8 mouse cellular contexts compared by ENCODE assay signal in genomic region chr16:23984183-23984582, GRCm38 (mm10). TPM values are rescaled to one million over a fixed set of nuclear protein-coding genes. Genes with fewer than 3 reads are reported as not detected.
DNase-seq lines count a peak whose midpoint lies in the region; ATAC-seq and TF ChIP-seq lines count a peak whose summit lies in the region.

No protein-coding gene starts in this region.

- peak overlapping the region; percentile 96 for H3K4me2 ChIP-seq in embryonic facial prominence, embryonic 15.5 days (replicated peaks)
- H3K4me2 ChIP-seq in limb, embryonic 13.5 days (replicated peaks): peak overlapping the region; percentile 95
- H3K4me2 ChIP-seq in midbrain, embryonic 14.5 days (ENCODE audit: low read length): peak overlapping the region; percentile 80

- H3K36me3 ChIP-seq in embryonic facial prominence, embryonic 15.5 days: no peaks in the 10 kb centered on the region
- H3K36me3 ChIP-seq in heart, embryonic 10.5 days: no peaks in the 10 kb centered on the region
- H3K36me3 ChIP-seq in limb, embryonic 13.5 days: no peaks in the 10 kb centered on the region
- no peaks in the 10 kb centered on the region for H3K36me3 ChIP-seq in midbrain, embryonic 14.5 days (ENCODE audit: control insufficient read depth, insufficient read depth, low read length)
- no peaks in the 10 kb centered on the region for H3K36me3 ChIP-seq in small intestine, adult 2 months (ENCODE audit: control insufficient read depth, insufficient read depth, low read length)

- peaks cover 10% of the 10 kb centered on the region for H3K27me3 ChIP-seq in embryonic facial prominence, embryonic 15.5 days
- peaks cover 22% of the 10 kb centered on the region for H3K27me3 ChIP-seq in heart, embryonic 10.5 days (ENCODE audit: insufficient read depth, poor library complexity, severe bottlenecking)
- peaks cover 31% of the 10 kb centered on the region for H3K27me3 ChIP-seq in limb, embryonic 13.5 days
- peaks cover 66% of the 10 kb centered on the region for H3K27me3 ChIP-seq in midbrain, embryonic 14.5 days (ENCODE audit: control insufficient read depth, insufficient read depth, low read length)
- no peaks in the 10 kb centered on the region; the same call in 1 of the 2 replicates for H3K27me3 ChIP-seq in small intestine, adult 2 months (ENCODE audit: control insufficient read depth, insufficient read depth, low read length)

- ATAC-seq in CD4-positive, CD25-positive, alpha-beta regulatory T cell, adult 4 months: no peak
- 0 out of 2 replicates have a peak, but pooled peaks have one; percentile 52 for ATAC-seq in embryonic facial prominence, embryonic 15.5 days (ENCODE audit: insufficient number of reproducible peaks, low FRiP score, low TSS enrichment, low read depth)
- ATAC-seq in limb, embryonic 13.5 days (ENCODE audit: low FRiP score, low read depth): peak; percentile 37
- ATAC-seq in midbrain, embryonic 14.5 days (ENCODE audit: low FRiP score, low TSS enrichment): peak; percentile 49

- H3K4me3 ChIP-seq in embryonic facial prominence, embryonic 15.5 days (replicated peaks): peak overlapping the region; percentile 78
- peak overlapping the region; percentile 64 for H3K4me3 ChIP-seq in heart, embryonic 10.5 days
- H3K4me3 ChIP-seq in limb, embryonic 13.5 days: peak overlapping the region; percentile 49
- H3K4me3 ChIP-seq in midbrain, embryonic 14.5 days (replicated peaks; ENCODE audit: low read depth, low read length): peak overlapping the region; percentile 26
- H3K4me3 ChIP-seq in small intestine, adult 2 months (ENCODE audit: low read depth, low read length): peak overlapping the region; percentile 70

- peak; percentile 90 for DNase-seq in CD4-positive, CD25-positive, alpha-beta regulatory T cell, adult 2 months (ENCODE audit: low read depth, low spot score)
- DNase-seq in heart, embryonic 10.5 days (ENCODE audit: low spot score): peak; percentile 92
- DNase-seq in kidney, adult 9 months: peak; percentile 94
- DNase-seq in midbrain, embryonic 14.5 days: peak; percentile 93

- H3K9me3 ChIP-seq in embryonic facial prominence, embryonic 15.5 days (replicated peaks): no peaks in the 10 kb centered on the region
- H3K9me3 ChIP-seq in heart, embryonic 10.5 days: no peaks in the 10 kb centered on the region
- no peaks in the 10 kb centered on the region for H3K9me3 ChIP-seq in limb, embryonic 13.5 days
- no peaks in the 10 kb centered on the region for H3K9me3 ChIP-seq in midbrain, embryonic 14.5 days (ENCODE audit: control insufficient read depth, low read length)

- TF ChIP-seq CTCF in small intestine, adult 2 months (IDR thresholded peaks at IDR 0.05; ENCODE audit: extremely low read depth, insufficient read length, insufficient replicate concordance, low read depth, low read length): peak; percentile 96

- WGBS in embryonic facial prominence, embryonic 15.5 days: under 1% methylated on average over 22 of the region's 22 CpGs
- 2% methylated on average over 22 of the region's 22 CpGs for WGBS in heart, embryonic 10.5 days
- under 1% methylated on average over 22 of the region's 22 CpGs for WGBS in limb, embryonic 13.5 days
- 2% methylated on average over 22 of the region's 22 CpGs for WGBS in midbrain, embryonic 14.5 days
- 1% methylated on average over 22 of the region's 22 CpGs for WGBS in small intestine, adult 2 months

- H3K9ac ChIP-seq in embryonic facial prominence, embryonic 15.5 days: no peak overlapping the region; the same call in 1 of the 2 replicates
- H3K9ac ChIP-seq in limb, embryonic 13.5 days: peak overlapping the region; percentile 67
- no peak overlapping the region for H3K9ac ChIP-seq in midbrain, embryonic 14.5 days (replicated peaks; ENCODE audit: low read length)

- no peak; the same call in 1 of the 2 replicates for TF ChIP-seq POLR2A in small intestine, adult 2 months (IDR thresholded peaks at IDR 0.05; ENCODE audit: low read depth, low read length)

- H3K4me1 ChIP-seq in embryonic facial prominence, embryonic 15.5 days: peaks cover 64% of the 10 kb centered on the region
- peaks cover 45% of the 10 kb centered on the region for H3K4me1 ChIP-seq in heart, embryonic 10.5 days
- H3K4me1 ChIP-seq in limb, embryonic 13.5 days: peaks cover 60% of the 10 kb centered on the region
- peaks cover 36% of the 10 kb centered on the region for H3K4me1 ChIP-seq in midbrain, embryonic 14.5 days (ENCODE audit: control insufficient read depth, insufficient read depth, low read length)
- H3K4me1 ChIP-seq in small intestine, adult 2 months (ENCODE audit: control insufficient read depth, insufficient read depth, insufficient read length, low read length): peaks cover 7% of the 10 kb centered on the region

- peak overlapping the region; percentile 69 for H3K27ac ChIP-seq in embryonic facial prominence, embryonic 15.5 days (replicated peaks)
- H3K27ac ChIP-seq in heart, embryonic 10.5 days: peak overlapping the region; percentile 72; the same call in 1 of the 2 replicates
- H3K27ac ChIP-seq in limb, embryonic 13.5 days: no peak overlapping the region
- no peak overlapping the region for H3K27ac ChIP-seq in midbrain, embryonic 14.5 days (replicated peaks; ENCODE audit: low read depth, low read length)
- peak overlapping the region; percentile 80 for H3K27ac ChIP-seq in small intestine, adult 2 months (ENCODE audit: insufficient read depth, low read depth, low read length)

RNA-seq across cellular contexts. Expression of gene Gm37419, which starts 4.1 kb away (rescaled TPM):
- not detected for polyA plus RNA-seq in CD4-positive, CD25-positive, alpha-beta regulatory T cell, adult 4 months (2017; shearing (Covaris generic))
- polyA plus RNA-seq in embryonic facial prominence, embryonic 15.5 days (2015; fragmentation: Nextera tagmentation; extraction: Ambion mirVana): not detected in 2 replicates
- polyA plus RNA-seq in heart, embryonic 10.5 days (2016; fragmentation: Nextera tagmentation; extraction: Ambion mirVana): not detected in 2 replicates
- not detected in 2 replicates for polyA plus RNA-seq in limb, embryonic 13.5 days (2015; fragmentation: Nextera tagmentation; extraction: Ambion mirVana)
- polyA plus RNA-seq in midbrain, embryonic 14.5 days (2014; fragmentation: Nextera tagmentation; extraction: Ambion mirVana): not detected in 2 replicates
- not detected in 2 replicates for polyA plus RNA-seq in small intestine, adult 2 months (2012; rRNA removed)

RNA-seq across cellular contexts. Expression of gene Bcl6, which starts 4.5 kb away (rescaled TPM):
- 10 to 100 TPM in 1 of 2 experiments, 1 to 10 TPM in 1; 6.2 to 23.8 TPM for polyA plus RNA-seq in CD4-positive, CD25-positive, alpha-beta regulatory T cell, adult 4 months (2017; shearing (Covaris generic))
- polyA plus RNA-seq in embryonic facial prominence, embryonic 15.5 days (2015; fragmentation: Nextera tagmentation; extraction: Ambion mirVana): 3.0 and 3.4 TPM in 2 replicates
- 0.05 and 0.11 TPM in 2 replicates for polyA plus RNA-seq in heart, embryonic 10.5 days (2016; fragmentation: Nextera tagmentation; extraction: Ambion mirVana)
- polyA plus RNA-seq in limb, embryonic 13.5 days (2015; fragmentation: Nextera tagmentation; extraction: Ambion mirVana): 1.2 and 1.5 TPM in 2 replicates
- 0.26 and 0.39 TPM in 2 replicates for polyA plus RNA-seq in midbrain, embryonic 14.5 days (2014; fragmentation: Nextera tagmentation; extraction: Ambion mirVana)
- polyA plus RNA-seq in small intestine, adult 2 months (2012; rRNA removed): 4.1 and 12.2 TPM in 2 replicates

RNA-seq across cellular contexts. Expression of gene Rtp2, which starts 52.0 kb away (rescaled TPM):
- under 1 TPM; 0.13 to 0.33 TPM for polyA plus RNA-seq in CD4-positive, CD25-positive, alpha-beta regulatory T cell, adult 4 months (2017; shearing (Covaris generic))
- 4.4 and 5.9 TPM in 2 replicates for polyA plus RNA-seq in embryonic facial prominence, embryonic 15.5 days (2015; fragmentation: Nextera tagmentation; extraction: Ambion mirVana)
- polyA plus RNA-seq in heart, embryonic 10.5 days (2016; fragmentation: Nextera tagmentation; extraction: Ambion mirVana): not detected in 2 replicates
- not detected in 2 replicates for polyA plus RNA-seq in limb, embryonic 13.5 days (2015; fragmentation: Nextera tagmentation; extraction: Ambion mirVana)
- not detected in 2 replicates for polyA plus RNA-seq in midbrain, embryonic 14.5 days (2014; fragmentation: Nextera tagmentation; extraction: Ambion mirVana)
- not detected in 2 replicates for polyA plus RNA-seq in small intestine, adult 2 months (2012; rRNA removed)

Comparison
In these comparisons a context has a peak if more than half of its experiments do, and no peak if none do; other contexts are left out.
1. H3K27ac ChIP-seq: peak in embryonic facial prominence, embryonic 15.5 days (single experiment), heart, embryonic 10.5 days (single experiment) and small intestine, adult 2 months (single experiment); none in limb, embryonic 13.5 days (single experiment) and midbrain, embryonic 14.5 days (single experiment).
2. H3K4me3 ChIP-seq: peak in every context shown above with its lines; median percentile 78 in embryonic facial prominence, embryonic 15.5 days; 70 in small intestine, adult 2 months; 64 in heart, embryonic 10.5 days; 49 in limb, embryonic 13.5 days; 26 in midbrain, embryonic 14.5 days.
3. Peak in every context shown above with its lines, with median percentiles within 50 percentile points of each other: DNase-seq and H3K4me2 ChIP-seq.